Mouse (Mus musculus) C2C12 (cell line): ENCODE data around the gene Gm20388.

Experiments used
- CTCF ChIP-seq: IDR thresholded peaks from one replicate; pipeline ENCODE4 v1.5.1; 2011; ENCODE audit not compliant: control insufficient read depth, insufficient read depth, insufficient read length
- MAX ChIP-seq: IDR thresholded peaks from one replicate; pipeline ENCODE4 v1.6.1; 2011; ENCODE audit warnings: mild to moderate bottlenecking, control low read depth
- USF1 ChIP-seq: IDR thresholded peaks from one replicate; pipeline ENCODE4 v1.6.1; 2011; ENCODE audit warnings: low read depth, mild to moderate bottlenecking, control low read depth, moderate library complexity

DNA sequence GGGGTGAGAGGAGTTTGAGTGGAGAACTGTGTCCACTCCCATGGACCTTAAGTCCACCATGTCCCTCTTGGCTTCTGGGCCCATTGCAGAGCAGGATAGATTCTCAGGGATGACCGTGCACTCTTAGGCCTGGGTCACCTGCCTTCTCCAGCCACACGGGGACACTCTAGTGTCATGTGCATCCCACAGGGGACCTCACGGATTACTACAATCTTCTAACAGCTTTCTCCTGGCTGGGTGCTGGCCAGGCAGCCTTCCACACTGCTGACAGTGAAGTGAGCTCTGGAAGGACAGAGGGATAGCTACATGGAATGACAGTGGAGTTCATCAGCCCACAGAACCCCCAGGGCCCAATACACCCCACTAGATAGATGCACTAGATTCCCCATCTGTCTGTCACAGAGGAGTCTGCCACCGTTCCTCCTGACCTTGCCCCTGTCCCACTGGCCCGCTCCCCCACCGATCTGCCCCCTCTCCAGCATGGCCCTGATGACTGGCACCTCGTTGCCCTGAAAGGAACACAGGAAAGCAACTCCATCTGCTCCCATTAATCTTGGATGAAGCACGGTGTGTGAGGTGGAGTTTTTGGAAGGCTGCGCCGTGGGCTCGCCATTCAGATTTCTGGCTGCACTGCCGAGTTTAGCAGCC lies 2287.9 kb downstream of the Gm20388 start:
- no peak for TF ChIP-seq MAX
- no peak for TF ChIP-seq USF1
- TF ChIP-seq CTCF = no peak
